Mouse (Mus musculus) stomach, postnatal 0 days (tissue): ENCODE measurements around the gene Ptbp3.
"Not testable (repeated sequence)": the region's sequence is repeated elsewhere in the genome, so short reads cannot be mapped to it uniquely, and the experiment has no call there.

Source experiments
- CTCF ChIP-seq: IDR thresholded peaks from 2 replicates; pipeline ENCODE4 v1.5.1; 2016; ENCODE audit warnings: antibody characterized with exemption, low read depth, mild to moderate bottlenecking, moderate library complexity
- EP300 ChIP-seq: optimal IDR thresholded peaks from 2 replicates; pipeline ENCODE3; 2016; ENCODE audit warnings: antibody characterized with exemption

DNA sequence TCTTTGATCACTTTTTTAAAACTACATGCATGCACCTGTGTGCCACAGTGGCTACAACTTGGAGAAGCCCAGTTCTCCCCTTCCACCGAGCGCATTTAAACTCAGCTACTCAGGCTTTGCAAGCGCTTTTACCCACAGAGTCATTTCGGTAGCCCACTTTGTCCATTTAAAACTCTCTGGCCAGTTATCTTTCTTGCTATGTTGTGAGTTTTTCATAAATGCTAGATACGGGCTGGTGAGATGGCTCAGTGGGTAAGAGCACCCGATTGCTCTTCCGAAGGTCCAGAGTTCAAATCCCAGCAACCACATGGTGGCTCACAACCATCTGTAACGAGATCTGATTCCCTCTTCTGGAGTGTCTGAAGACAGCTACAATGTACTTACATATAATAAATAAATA lies 21.4 kb upstream of the Ptbp3 start:
- TF ChIP-seq CTCF, EP300: not testable (repeated sequence)
